Mouse (Mus musculus): ENCODE results near the gene Lrr1. TPM values are rescaled to one million over a fixed set of nuclear protein-coding genes. Genes with fewer than 3 reads are reported as not detected.

Lrr1 gene
- total and polyA plus RNA-seq, 2 experiments from 2014 or later: 0.37 to 3.4 TPM

DNA sequence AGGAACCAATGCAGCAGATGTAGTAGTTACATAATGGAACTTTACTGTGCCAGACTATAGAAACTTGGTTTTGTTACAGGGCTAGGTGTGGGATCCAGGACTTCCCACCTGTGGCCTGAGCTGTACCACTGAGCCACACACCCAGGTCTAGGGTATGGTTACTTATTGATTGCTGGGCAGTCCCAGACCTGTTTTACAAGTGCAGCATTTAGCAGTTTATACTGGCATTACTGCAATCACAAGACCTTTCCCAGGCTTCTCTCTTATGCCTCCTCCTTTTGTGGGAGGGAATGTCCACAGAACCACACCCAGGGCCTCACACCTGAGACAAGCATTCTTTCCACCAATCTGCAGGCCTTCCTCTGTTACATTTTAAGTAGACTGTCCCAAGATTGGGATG lies 30.4 kb downstream of the Lrr1 start:
- no peaks in the 10 kb centered on the region for H3K27me3 ChIP-seq (ENCODE audit: insufficient read depth, low read length)
- ATAC-seq (no peak), DNase-seq (ENCODE audit: low spot score) (no peak)
- H3K4me1 ChIP-seq (ENCODE audit: insufficient read depth, low read length): peaks cover 10% of the 10 kb centered on the region; the same call in 1 of the 2 replicates
- H3K4me2 ChIP-seq (ENCODE audit: low read depth, low read length): peak overlapping the region; percentile 67; the same call in 1 of the 2 replicates
- no peak overlapping the region for H3K27ac ChIP-seq
- TF ChIP-seq CTCF (IDR thresholded peaks at IDR 0.05; ENCODE audit: low read depth): no peak
- H3K9ac ChIP-seq (replicated peaks; ENCODE audit: low read length): no peak overlapping the region
- H3K36me3 ChIP-seq (ENCODE audit: insufficient read depth, low read length): 0 out of 2 replicates have a peak, but pooled peaks cover 3% of the 10 kb centered on the region
- no peak overlapping the region for H3K4me3 ChIP-seq (ENCODE audit: low read length)
- H3K9me3 ChIP-seq (ENCODE audit: low read length): no peaks in the 10 kb centered on the region

DNA sequence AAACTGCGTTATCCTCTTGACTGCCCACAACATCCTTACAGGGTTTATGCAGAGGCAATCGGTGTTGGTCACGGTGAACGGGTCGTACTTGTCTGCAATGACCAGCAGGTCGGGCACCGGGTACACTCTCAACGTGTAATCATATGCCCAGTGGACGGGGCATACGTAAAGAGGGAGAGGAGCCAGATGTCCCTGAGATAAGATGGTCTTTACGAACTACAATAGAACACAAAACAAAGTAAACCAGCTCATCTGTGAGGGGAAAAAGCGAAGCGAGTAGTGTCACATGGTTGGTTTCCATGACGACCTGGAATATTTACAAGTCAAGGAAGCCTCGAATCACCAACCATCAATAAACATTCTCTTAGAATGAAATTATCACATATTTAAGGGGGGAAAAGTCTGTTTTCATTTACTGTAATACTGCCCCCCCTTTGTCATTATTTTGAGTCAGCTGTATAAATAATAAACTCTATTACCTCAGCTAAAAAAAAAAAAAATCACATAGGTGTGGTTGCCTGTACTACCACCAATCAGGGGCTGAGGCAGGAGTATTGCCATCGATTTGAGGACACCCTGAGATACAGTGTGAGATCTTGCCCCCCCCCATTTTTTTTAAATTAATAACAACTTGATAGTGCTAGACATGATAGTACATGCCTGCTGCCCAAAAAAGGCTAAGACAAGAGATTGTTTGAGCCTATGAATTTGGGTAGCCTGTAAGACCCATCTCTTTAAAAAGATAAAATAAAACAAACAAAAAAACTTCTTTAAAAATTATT lies 35.6 kb downstream of the Lrr1 start, which contains the start of gene Gm49384:
Gm49384 (minus strand) TSS at position 216 of the 782 bp plus-strand sequence.
- Histone ChIP-seq H3K9me3 (ENCODE audit: low read length) (no peaks in the 10 kb centered on the region), H3K27ac (no peak within 1 kb of the TSS), H3K4me2 (ENCODE audit: low read depth, low read length) (0 out of 2 replicates have a peak within 1 kb of the TSS, but pooled peaks have one; percentile 18), H3K9ac (replicated peaks; ENCODE audit: low read length) (no peak within 1 kb of the TSS), H3K4me3 (ENCODE audit: low read length) (no peak within 1 kb of the TSS), H3K36me3 (ENCODE audit: insufficient read depth, low read length) (0 out of 2 replicates have a peak, but pooled peaks cover 3% of the 10 kb centered on the region), H3K4me1 (ENCODE audit: insufficient read depth, low read length) (0 out of 2 replicates have a peak, but pooled peaks cover under 1% of the 10 kb centered on the region), H3K27me3 (ENCODE audit: insufficient read depth, low read length) (no peaks in the 10 kb centered on the region)
- DNase-seq (ENCODE audit: low spot score) (peak; percentile 52), ATAC-seq (peak; percentile 33; the same call in 1 of the 2 replicates)
- TF ChIP-seq CTCF (IDR thresholded peaks at IDR 0.05; ENCODE audit: low read depth): no peak
- WGBS: 59% methylated on average over 16 of the region's 16 CpGs

DNA sequence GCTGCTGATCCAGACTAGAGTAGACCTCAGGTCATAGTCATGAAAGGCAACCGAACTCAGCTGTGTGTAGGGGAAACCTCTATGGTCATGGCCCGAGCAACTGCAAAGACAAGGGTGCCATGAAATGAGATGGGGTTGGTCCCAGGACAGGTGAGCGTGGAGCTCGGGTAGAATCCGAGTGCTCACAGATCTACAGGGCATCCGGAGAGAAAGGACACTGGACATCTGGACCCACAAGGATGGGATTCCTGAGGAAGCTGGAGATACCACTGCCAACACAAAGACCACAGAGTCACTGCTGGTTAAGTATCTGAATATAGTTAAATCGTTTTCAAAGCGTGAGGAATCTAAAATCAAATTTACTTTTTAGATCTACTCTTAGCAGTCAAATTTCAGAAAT lies 38.8 kb downstream of the Lrr1 start:
- H3K27ac ChIP-seq: no peak overlapping the region
- ATAC-seq (no peak), DNase-seq (ENCODE audit: low spot score) (no peak)
- H3K4me3 ChIP-seq (ENCODE audit: low read length): no peak overlapping the region
- no peaks in the 10 kb centered on the region for H3K9me3 ChIP-seq (ENCODE audit: low read length)
- no peaks in the 10 kb centered on the region for H3K4me1 ChIP-seq (ENCODE audit: insufficient read depth, low read length)
- H3K9ac ChIP-seq (replicated peaks; ENCODE audit: low read length): no peak overlapping the region
- no peak overlapping the region for H3K4me2 ChIP-seq (ENCODE audit: low read depth, low read length)
- 0 out of 2 replicates have a peak, but pooled peaks cover 3% of the 10 kb centered on the region for H3K36me3 ChIP-seq (ENCODE audit: insufficient read depth, low read length)
- TF ChIP-seq CTCF (IDR thresholded peaks at IDR 0.05; ENCODE audit: low read depth): no peak
- WGBS: 94% methylated on average over 8 of the region's 8 CpGs
- no peaks in the 10 kb centered on the region for H3K27me3 ChIP-seq (ENCODE audit: insufficient read depth, low read length)

DNA sequence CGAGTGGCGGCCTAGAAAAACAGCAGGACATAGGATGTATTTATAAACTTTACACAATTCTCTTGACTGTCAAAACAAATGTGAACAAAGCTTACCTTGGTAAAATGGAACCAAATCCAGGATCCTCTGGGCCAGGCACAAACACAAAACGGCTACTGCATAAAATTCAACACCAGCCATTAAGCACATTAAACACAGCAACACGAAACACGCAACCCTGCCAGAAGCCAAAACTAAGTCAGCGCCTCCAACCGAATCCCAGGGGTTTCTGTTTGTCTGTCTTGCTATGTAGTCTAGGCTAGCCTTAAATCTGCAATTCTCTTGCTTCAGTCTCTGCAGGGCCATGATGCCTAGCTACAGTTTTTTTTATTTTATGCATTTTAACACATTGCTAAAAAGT lies 39.3 kb downstream of the Lrr1 start:
- H3K27me3 ChIP-seq (ENCODE audit: insufficient read depth, low read length): no peaks in the 10 kb centered on the region
- H3K4me3 ChIP-seq (ENCODE audit: low read length): no peak overlapping the region
- 0 out of 2 replicates have a peak, but pooled peaks cover 3% of the 10 kb centered on the region for H3K36me3 ChIP-seq (ENCODE audit: insufficient read depth, low read length)
- DNase-seq (ENCODE audit: low spot score) (no peak), ATAC-seq (no peak)
- no peak overlapping the region for H3K4me2 ChIP-seq (ENCODE audit: low read depth, low read length)
- 92% methylated on average over 7 of the region's 7 CpGs for WGBS
- H3K27ac ChIP-seq: no peak overlapping the region
- TF ChIP-seq CTCF (IDR thresholded peaks at IDR 0.05; ENCODE audit: low read depth): no peak
- H3K9me3 ChIP-seq (ENCODE audit: low read length): no peaks in the 10 kb centered on the region
- no peak overlapping the region for H3K9ac ChIP-seq (replicated peaks; ENCODE audit: low read length)
- no peaks in the 10 kb centered on the region for H3K4me1 ChIP-seq (ENCODE audit: insufficient read depth, low read length)

DNA sequence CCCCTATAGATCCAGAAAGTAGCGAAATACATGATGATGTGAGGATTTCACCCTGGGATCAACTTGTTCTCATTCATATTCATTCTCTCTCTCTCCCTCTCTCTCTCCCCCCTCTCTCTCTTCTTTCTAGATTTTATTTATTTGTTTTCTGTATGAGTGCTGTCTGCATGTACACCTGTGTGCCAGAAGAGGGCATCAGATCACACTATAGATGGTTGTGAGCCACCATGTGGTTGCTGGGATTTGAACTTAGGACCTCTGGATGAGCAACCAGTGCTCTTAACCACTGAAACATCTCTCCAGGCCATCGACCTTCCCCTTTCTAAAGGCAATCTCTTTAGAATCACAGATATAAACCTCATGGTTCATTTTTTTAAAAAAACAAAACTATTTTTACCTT lies 39.9 kb downstream of the Lrr1 start:
- no peaks in the 10 kb centered on the region for H3K4me1 ChIP-seq (ENCODE audit: insufficient read depth, low read length)
- no peak for DNase-seq (ENCODE audit: low spot score)
- no peak overlapping the region for H3K4me2 ChIP-seq (ENCODE audit: low read depth, low read length)
- no peaks in the 10 kb centered on the region for H3K27me3 ChIP-seq (ENCODE audit: insufficient read depth, low read length)
- H3K36me3 ChIP-seq (ENCODE audit: insufficient read depth, low read length): 0 out of 2 replicates have a peak, but pooled peaks cover 3% of the 10 kb centered on the region
- WGBS: 91% methylated on average over 2 of the region's 2 CpGs
- no peak overlapping the region for H3K9ac ChIP-seq (replicated peaks; ENCODE audit: low read length)
- no peaks in the 10 kb centered on the region for H3K9me3 ChIP-seq (ENCODE audit: low read length)
- TF ChIP-seq CTCF (IDR thresholded peaks at IDR 0.05; ENCODE audit: low read depth): peak; percentile 31
- ATAC-seq: no peak
- no peak overlapping the region for H3K27ac ChIP-seq
- no peak overlapping the region for H3K4me3 ChIP-seq (ENCODE audit: low read length)

DNA sequence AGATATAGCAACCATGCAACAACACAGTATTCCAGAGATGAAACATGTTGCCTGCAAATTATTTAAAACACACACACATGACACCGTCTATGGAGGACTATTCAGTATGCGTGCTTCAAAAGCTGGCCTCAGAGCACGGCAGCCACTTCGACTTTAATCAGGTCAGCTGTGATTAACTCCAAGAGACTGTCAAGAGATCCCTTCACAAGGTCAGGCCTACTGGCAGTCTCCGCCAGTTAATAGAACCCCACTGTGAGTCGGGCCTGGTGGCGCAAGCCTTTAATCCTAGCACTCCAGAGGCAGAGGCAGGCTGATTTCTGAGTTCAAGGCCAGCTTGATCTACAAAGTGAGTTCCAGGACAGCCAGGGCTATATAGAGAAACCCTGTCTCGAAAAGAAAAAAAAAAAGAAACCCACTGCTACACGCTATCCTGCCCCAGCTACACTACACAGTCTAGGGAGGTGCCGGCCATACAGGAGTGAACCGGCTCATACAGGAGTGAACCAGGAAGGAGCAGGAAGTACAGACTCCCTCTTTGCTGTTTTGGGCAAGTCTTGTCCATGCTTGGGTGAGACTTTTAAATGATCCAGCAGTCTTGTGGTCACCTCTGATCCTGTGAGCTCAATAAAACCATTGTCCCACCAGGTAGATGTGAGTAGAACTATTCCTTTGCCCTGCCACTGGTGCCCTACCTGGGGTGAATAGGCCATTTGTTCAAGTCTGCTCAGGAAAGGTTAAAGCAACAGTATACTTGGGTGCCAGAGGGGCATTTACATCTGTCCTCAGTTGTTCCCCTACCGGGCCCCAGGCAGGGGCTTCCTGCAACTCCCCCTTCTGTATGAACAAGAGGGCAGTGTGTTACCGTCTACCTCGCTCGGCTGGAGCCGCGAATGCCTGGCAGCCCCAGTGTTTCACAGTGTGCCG lies 41.7 kb downstream of the Lrr1 start:
- no peak overlapping the region for H3K27ac ChIP-seq
- H3K4me3 ChIP-seq (ENCODE audit: low read length): no peak overlapping the region
- 0 out of 2 replicates have a peak, but pooled peaks cover 3% of the 10 kb centered on the region for H3K36me3 ChIP-seq (ENCODE audit: insufficient read depth, low read length)
- DNase-seq (ENCODE audit: low spot score) (no peak), ATAC-seq (no peak)
- no peak overlapping the region for H3K9ac ChIP-seq (replicated peaks; ENCODE audit: low read length)
- no peak for TF ChIP-seq CTCF (IDR thresholded peaks at IDR 0.05; ENCODE audit: low read depth)
- no peaks in the 10 kb centered on the region for H3K27me3 ChIP-seq (ENCODE audit: insufficient read depth, low read length)
- no peak overlapping the region for H3K4me2 ChIP-seq (ENCODE audit: low read depth, low read length)
- H3K9me3 ChIP-seq (ENCODE audit: low read length): no peaks in the 10 kb centered on the region
- 88% methylated on average over 18 of the region's 18 CpGs for WGBS
- no peaks in the 10 kb centered on the region for H3K4me1 ChIP-seq (ENCODE audit: insufficient read depth, low read length)
